Mouse (Mus musculus) erythroblast, embryonic 14.5 days (primary cell): ENCODE data around the gene Gm21969.

Experiments used
- GATA1 ChIP-seq: IDR thresholded peaks from 2 replicates; pipeline ENCODE4 v1.6.1; 2012; ENCODE audit warnings: low read length, inconsistent platforms, mixed read lengths
- TAL1 ChIP-seq: IDR thresholded peaks from 3 replicates; pipeline ENCODE4 v1.6.1; 2012; ENCODE audit warnings: low read length, inconsistent platforms, mixed read lengths

- TF ChIP-seq TAL1 (no peak), GATA1 (no peak)
Observed at GRCm38 (mm10) chr4:139610954-139611353, 8.0 kb downstream of the Gm21969 start.
